Mouse (Mus musculus): Measurements from ENCODE around the gene Nbl1.

- TF ChIP-seq POLR2A (IDR thresholded peaks at IDR 0.05; ENCODE audit: insufficient read depth, low read depth, low read length): no peak
- no peak for TF ChIP-seq CTCF (IDR thresholded peaks at IDR 0.05)
Measured at GRCm38 (mm10) chr4:139055744-139056143, 37.0 kb downstream of the Nbl1 start.
